Comparison of ENCODE assay signal across 15 mouse cellular contexts in genomic region chr8:107946888-107947287, GRCm38 (mm10). TPM values are rescaled to one million over a fixed set of nuclear protein-coding genes. Genes with fewer than 3 reads are reported as not detected.
DNase-seq lines count a peak whose midpoint lies in the region; ATAC-seq and TF ChIP-seq lines count a peak whose summit lies in the region.
"Had no signal": no experiment of that assay in that cellular context is flagged by ENCODE, and none has a peak within 500 bp of the region (broad histone marks: within the 10 kb centered on the region; RNA-seq: fewer than 3 reads in every experiment).

No protein-coding gene starts in this region.

- no peaks in the 10 kb centered on the region for H3K36me3 ChIP-seq in intestine, embryonic 14.5 days (ENCODE audit: control insufficient read depth, insufficient read depth, low read length)
- no peaks in the 10 kb centered on the region for H3K36me3 ChIP-seq in intestine, postnatal 0 days (ENCODE audit: control insufficient read depth, insufficient read depth)
- no peaks in the 10 kb centered on the region for H3K36me3 ChIP-seq in hindbrain, embryonic 13.5 days
- H3K36me3 ChIP-seq in limb, embryonic 14.5 days (ENCODE audit: control insufficient read depth, insufficient read depth, low read length): no peaks in the 10 kb centered on the region
- H3K36me3 ChIP-seq: forebrain, embryonic 12.5 days; liver, embryonic 12.5 days had no signal

- H3K4me3 ChIP-seq in intestine, embryonic 14.5 days (ENCODE audit: low read depth, low read length): no peak overlapping the region
- H3K4me3 ChIP-seq in intestine, postnatal 0 days (ENCODE audit: low read depth, low read length): no peak overlapping the region
- H3K4me3 ChIP-seq in hindbrain, embryonic 13.5 days: no peak overlapping the region
- no peak overlapping the region for H3K4me3 ChIP-seq in limb, embryonic 14.5 days (replicated peaks; ENCODE audit: low read length)
- H3K4me3 ChIP-seq: forebrain, embryonic 12.5 days; liver, embryonic 12.5 days had no signal

- 24% methylated on average over 5 of the region's 5 CpGs for WGBS in intestine, embryonic 14.5 days
- WGBS in intestine, postnatal 0 days: 46% methylated on average over 5 of the region's 5 CpGs
- 49% methylated on average over 5 of the region's 5 CpGs for WGBS in hindbrain, embryonic 13.5 days
- WGBS in limb, embryonic 14.5 days: 45% methylated on average over 5 of the region's 5 CpGs

- peak overlapping the region; percentile 13; the same call in 1 of the 2 replicates for H3K4me2 ChIP-seq in intestine, embryonic 14.5 days (ENCODE audit: low read length)
- no peak overlapping the region for H3K4me2 ChIP-seq in intestine, postnatal 0 days (replicated peaks; ENCODE audit: low read depth)
- H3K4me2 ChIP-seq in hindbrain, embryonic 13.5 days: peak overlapping the region; percentile 19; the same call in 1 of the 2 replicates
- peak overlapping the region; percentile 29; the same call in 1 of the 2 replicates for H3K4me2 ChIP-seq in limb, embryonic 14.5 days (replicated peaks; ENCODE audit: low read depth, low read length, severe bottlenecking)
- H3K4me2 ChIP-seq: forebrain, embryonic 12.5 days; liver, embryonic 12.5 days had no signal

- H3K27me3 ChIP-seq in intestine, embryonic 14.5 days (replicated peaks; ENCODE audit: control insufficient read depth, insufficient read depth, low read length): 0 out of 2 replicates have a peak, but pooled peaks cover 6% of the 10 kb centered on the region
- peaks cover 25% of the 10 kb centered on the region; the same call in 1 of the 2 replicates for H3K27me3 ChIP-seq in intestine, postnatal 0 days (replicated peaks; ENCODE audit: control insufficient read depth, insufficient read depth, low read length)
- peaks cover 25% of the 10 kb centered on the region for H3K27me3 ChIP-seq in hindbrain, embryonic 13.5 days
- H3K27me3 ChIP-seq in limb, embryonic 14.5 days (ENCODE audit: control insufficient read depth, insufficient read depth, low read length): peaks cover 16% of the 10 kb centered on the region; the same call in 1 of the 2 replicates

- peaks cover 25% of the 10 kb centered on the region for H3K4me1 ChIP-seq in intestine, embryonic 14.5 days (replicated peaks; ENCODE audit: control insufficient read depth, insufficient read depth, low read length)
- 0 out of 2 replicates have a peak, but pooled peaks cover 5% of the 10 kb centered on the region for H3K4me1 ChIP-seq in intestine, postnatal 0 days (replicated peaks; ENCODE audit: control insufficient read depth, insufficient read depth, low read length)
- peaks cover 49% of the 10 kb centered on the region for H3K4me1 ChIP-seq in hindbrain, embryonic 13.5 days (replicated peaks)
- peaks cover 29% of the 10 kb centered on the region for H3K4me1 ChIP-seq in limb, embryonic 14.5 days (ENCODE audit: control insufficient read depth, insufficient read depth, low read length)
- H3K4me1 ChIP-seq: liver, embryonic 12.5 days had no signal

- H3K9ac ChIP-seq in intestine, embryonic 14.5 days (ENCODE audit: low read length): no peak overlapping the region
- no peak overlapping the region for H3K9ac ChIP-seq in intestine, postnatal 0 days (ENCODE audit: low read depth, low read length)
- no peak overlapping the region for H3K9ac ChIP-seq in hindbrain, embryonic 13.5 days
- H3K9ac ChIP-seq in limb, embryonic 14.5 days (ENCODE audit: low read depth, low read length, severe bottlenecking): 0 out of 2 replicates have a peak overlapping the region, but pooled peaks have one; percentile 0
- H3K9ac ChIP-seq: forebrain, embryonic 12.5 days; liver, embryonic 12.5 days had no signal

- H3K27ac ChIP-seq in intestine, embryonic 14.5 days (ENCODE audit: low read depth): no peak overlapping the region
- no peak overlapping the region for H3K27ac ChIP-seq in intestine, postnatal 0 days (ENCODE audit: low read depth, low read length)
- peak overlapping the region; percentile 82 for H3K27ac ChIP-seq in hindbrain, embryonic 13.5 days
- H3K27ac ChIP-seq in limb, embryonic 14.5 days (replicated peaks; ENCODE audit: low read depth, low read length): peak overlapping the region; percentile 79
- H3K27ac ChIP-seq: forebrain, embryonic 12.5 days; liver, embryonic 12.5 days; macrophage had no signal

- TF ChIP-seq CTCF in intestine, postnatal 0 days (IDR thresholded peaks at IDR 0.05; ENCODE audit: low read depth): no peak

- no peaks in the 10 kb centered on the region for H3K9me3 ChIP-seq in intestine, embryonic 14.5 days (ENCODE audit: control insufficient read depth, low read length)
- no peaks in the 10 kb centered on the region for H3K9me3 ChIP-seq in intestine, postnatal 0 days (ENCODE audit: control insufficient read depth)
- H3K9me3 ChIP-seq in hindbrain, embryonic 13.5 days: no peaks in the 10 kb centered on the region
- no peaks in the 10 kb centered on the region for H3K9me3 ChIP-seq in limb, embryonic 14.5 days (ENCODE audit: control insufficient read depth, low read length)
- H3K9me3 ChIP-seq: forebrain, embryonic 12.5 days; liver, embryonic 12.5 days had no signal

- ATAC-seq in intestine, embryonic 14.5 days (replicated peaks; ENCODE audit: low FRiP score, low TSS enrichment, low read depth): no peak
- no peak for ATAC-seq in intestine, postnatal 0 days
- no peak for ATAC-seq in hindbrain, embryonic 13.5 days (ENCODE audit: low FRiP score)
- ATAC-seq in limb, embryonic 14.5 days (ENCODE audit: low FRiP score, low read depth): no peak
- ATAC-seq: liver, embryonic 12.5 days had no signal

- TF ChIP-seq POLR2A in limb, embryonic 14.5 days (IDR thresholded peaks at IDR 0.05; ENCODE audit: borderline replicate concordance, extremely low read depth, insufficient read depth, insufficient read length): no peak

- DNase-seq in intestine, embryonic 14.5 days (ENCODE audit: low spot score): no peak
- DNase-seq in MN1 (ENCODE audit: low spot score): peak; percentile 35
- DNase-seq in limb, embryonic 14.5 days (ENCODE audit: low spot score): no peak
- DNase-seq in right cerebral cortex, postnatal 14 days: no peak
- DNase-seq in adrenal gland, adult 2 months: no peak
- DNase-seq in ovary, postnatal 36 days (ENCODE audit: low spot score): no peak
- DNase-seq: B cell, adult 2 months; cerebellum, adult 2 months; kidney, adult 9 months; right cerebral cortex, postnatal 25 days had no signal

RNA-seq across cellular contexts. Expression of gene Zfhx3, which starts 4.4 kb away (rescaled TPM):
- polyA plus RNA-seq in intestine, embryonic 14.5 days (2014; fragmentation: Nextera tagmentation; extraction: Ambion mirVana): 15.7 and 16.4 TPM in 2 replicates
- polyA plus RNA-seq in intestine, postnatal 0 days (2015; fragmentation: Nextera tagmentation; extraction: Ambion mirVana): 2.4 and 3.3 TPM in 2 replicates
- polyA plus RNA-seq in hindbrain, embryonic 13.5 days (2015; fragmentation: Nextera tagmentation; extraction: Ambion mirVana): 36.9 and 42.0 TPM in 2 replicates
- polyA plus RNA-seq in limb, embryonic 14.5 days (2012; rRNA removed): 14.4 and 18.5 TPM in 2 replicates
- 26.1 and 35.7 TPM in 2 replicates for polyA plus RNA-seq in limb, embryonic 14.5 days (2014; fragmentation: Nextera tagmentation; extraction: Ambion mirVana)
- 10 to 100 TPM; 34.3 to 45.1 TPM for total RNA-seq in adrenal gland, adult 2 months (2021)
- 11.7 and 12.9 TPM in 2 replicates for polyA plus RNA-seq in adrenal gland, adult 2 months (2012; rRNA removed)

Comparison
In these comparisons a context has a peak if more than half of its experiments do, and no peak if none do; other contexts are left out.
1. H3K27ac ChIP-seq: peak in hindbrain, embryonic 13.5 days (single experiment) and limb, embryonic 14.5 days (single experiment); none in intestine, embryonic 14.5 days (single experiment) and intestine, postnatal 0 days (single experiment).